Mouse (Mus musculus): Measurements from ENCODE around the gene Krt86. TPM values are rescaled to one million over a fixed set of nuclear protein-coding genes. Genes with fewer than 3 reads are reported as not detected.

Krt86 gene
- not detected for polyA plus RNA-seq (2017; shearing (Covaris generic))

GRCm38 (mm10) chr15:101472952-101473528 is at the start of gene Krt86:
TSS of gene Krt86 (plus strand) at chr15:101473478.

GRCm38 (mm10) chr15:101438555-101438954 is 34.7 kb upstream of the Krt86 start, which contains the start of gene Krt87:
TSS of gene Krt87 (minus strand) at chr15:101438804.

GRCm38 (mm10) chr15:101447444-101447843 is 25.8 kb upstream of the Krt86 start, which contains the start of gene Krt88:
TSS of gene Krt88 (plus strand) at chr15:101447744.

DNA sequence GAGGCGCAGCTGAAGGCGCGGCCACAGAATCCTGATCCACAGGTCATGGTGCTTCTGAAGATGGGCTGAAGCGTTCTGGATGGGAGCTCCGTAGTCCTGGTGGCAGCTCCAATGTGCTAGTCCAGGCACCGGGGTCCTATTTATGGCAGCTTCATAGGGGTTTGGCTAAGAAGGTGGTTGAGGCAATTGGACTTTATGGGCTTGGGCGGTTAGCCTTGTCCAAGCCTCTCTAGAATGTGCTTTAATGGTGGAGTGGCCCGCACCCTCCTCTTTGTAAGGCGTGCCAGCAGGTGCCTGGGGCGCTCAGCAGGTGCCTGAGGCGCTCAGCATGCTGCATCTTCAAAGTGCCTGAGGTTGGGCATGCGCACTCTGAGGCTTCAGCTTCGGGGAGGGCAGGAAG is 9.6 kb upstream of the Krt86 start, which contains the start of gene Krt81:
Krt81 (minus strand) TSS at position 101 of the 400 bp plus-strand sequence.

DNA sequence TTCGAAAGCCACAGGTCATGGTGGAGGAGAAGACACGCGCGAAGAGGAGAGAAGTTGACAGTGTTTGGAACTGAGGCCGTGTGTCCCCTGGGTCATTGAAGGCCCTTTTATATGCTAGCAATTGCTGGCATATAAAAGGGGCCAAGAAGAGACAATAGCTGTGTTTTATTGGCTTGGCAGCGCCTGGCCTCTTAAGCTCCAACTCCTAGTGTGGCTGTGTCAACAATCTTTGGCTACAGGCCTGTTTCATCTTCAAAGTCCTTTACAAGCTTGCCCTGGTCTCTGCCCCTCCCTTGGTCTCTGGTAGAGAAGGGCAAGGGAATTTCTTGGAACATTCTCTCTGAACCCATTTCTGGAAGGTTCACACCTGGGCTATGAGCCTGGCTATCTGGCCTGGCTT is 18.2 kb downstream of the Krt86 start, which contains the start of gene Krt83:
Krt83 (minus strand) TSS at position 82 of the 400 bp plus-strand sequence.

DNA sequence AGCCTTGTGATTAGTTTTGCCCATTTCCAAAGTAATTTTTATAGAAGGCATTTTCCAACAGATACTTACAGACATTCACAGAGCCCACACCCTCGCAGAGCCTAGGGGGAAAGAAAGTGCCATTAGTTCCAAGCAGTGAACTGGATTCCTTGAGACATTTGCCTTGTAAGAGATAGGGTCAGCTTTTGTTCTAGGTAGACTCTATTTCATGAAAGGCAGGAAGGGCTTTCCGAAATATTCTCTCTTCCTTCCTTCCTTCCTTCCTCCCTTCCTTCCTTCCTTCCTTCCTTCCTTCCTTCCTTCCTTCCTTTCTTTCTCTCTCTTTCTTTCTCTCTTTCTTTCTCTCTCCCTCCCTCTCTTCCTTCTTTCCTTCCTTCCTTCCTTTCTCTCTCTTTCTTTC is 43.9 kb downstream of the Krt86 start, which contains the start of gene Gm49425:
Gm49425 (minus strand) TSS at position 101 of the 400 bp plus-strand sequence.

Other genes with a start within 250 kb of the Krt86 start
- gene Grasp, start 249.3 kb upstream of the Krt86 start, polyA plus RNA-seq (2017; shearing (Covaris generic)) = 13.2 TPM
- 458 TPM for gene Nr4a1, start 219.2 kb upstream of the Krt86 start, polyA plus RNA-seq (2017; shearing (Covaris generic))
- 99.9 TPM for gene Atg101, start 189.2 kb upstream of the Krt86 start, polyA plus RNA-seq (2017; shearing (Covaris generic))
- not detected for gene 6030408B16Rik, start 180.3 kb upstream of the Krt86 start, polyA plus RNA-seq (2017; shearing (Covaris generic))
- not detected for gene Krt80, start 103.3 kb upstream of the Krt86 start, polyA plus RNA-seq (2017; shearing (Covaris generic))
- gene Krt7, start 62.4 kb upstream of the Krt86 start, polyA plus RNA-seq (2017; shearing (Covaris generic)) = not detected
- gene Krt87, start 34.7 kb upstream of the Krt86 start, polyA plus RNA-seq (2017; shearing (Covaris generic)) = not detected
- gene Krt88, start 25.7 kb upstream of the Krt86 start, polyA plus RNA-seq (2017; shearing (Covaris generic)) = not detected
- not detected for gene Krt81, start 9.7 kb upstream of the Krt86 start, polyA plus RNA-seq (2017; shearing (Covaris generic))
- gene Krt83, start 18.0 kb downstream of the Krt86 start, polyA plus RNA-seq (2017; shearing (Covaris generic)) = not detected
- not detected for gene Gm49425, start 43.8 kb downstream of the Krt86 start, polyA plus RNA-seq (2017; shearing (Covaris generic))
- gene Krt84, start 59.3 kb downstream of the Krt86 start, polyA plus RNA-seq (2017; shearing (Covaris generic)) = not detected
- not detected for gene Krt82, start 77.2 kb downstream of the Krt86 start, polyA plus RNA-seq (2017; shearing (Covaris generic))
- not detected for gene Krt90, start 89.5 kb downstream of the Krt86 start, polyA plus RNA-seq (2017; shearing (Covaris generic))
- 0.10 TPM for gene Krt75, start 100.4 kb downstream of the Krt86 start, polyA plus RNA-seq (2017; shearing (Covaris generic))
- not detected for gene Gm5414, start 154.7 kb downstream of the Krt86 start, polyA plus RNA-seq (2017; shearing (Covaris generic))
- not detected for gene Gm5478, start 173.9 kb downstream of the Krt86 start, polyA plus RNA-seq (2017; shearing (Covaris generic))
- gene Krt6b, start 206.8 kb downstream of the Krt86 start, polyA plus RNA-seq (2017; shearing (Covaris generic)) = not detected
- gene Krt6a, start 220.8 kb downstream of the Krt86 start, polyA plus RNA-seq (2017; shearing (Covaris generic)) = not detected
- not detected for gene Krt5, start 239.4 kb downstream of the Krt86 start, polyA plus RNA-seq (2017; shearing (Covaris generic))

All from naive thymus-derived CD4-positive, alpha-beta T cell, adult 5 months (primary cell).